Mouse (Mus musculus): ENCODE results near the gene Sdccag8. TPM values are rescaled to one million over a fixed set of nuclear protein-coding genes. Genes with fewer than 3 reads are reported as not detected.

The Sdccag8 gene
- polyA plus RNA-seq, 1 experiment, result 5.9 TPM

DNA sequence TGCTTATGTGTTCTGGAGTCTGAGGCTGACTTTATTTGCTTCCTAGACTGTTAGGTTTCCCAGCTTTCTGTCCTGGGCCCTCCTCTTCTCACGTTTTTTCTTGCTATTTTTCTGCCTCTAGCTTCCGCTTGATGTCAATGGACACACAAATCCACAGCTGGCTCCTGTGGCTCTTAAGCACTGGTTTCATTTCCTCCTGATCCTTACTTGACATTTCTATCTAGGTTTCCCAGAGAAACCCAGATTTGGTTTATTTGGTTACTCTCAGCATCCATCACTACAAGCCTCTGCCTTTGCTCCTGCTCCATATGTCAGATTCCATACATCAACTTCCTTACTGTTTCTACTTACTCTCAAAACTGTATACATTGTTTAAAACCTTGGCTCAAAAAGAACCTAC is 232.5 kb downstream of the Sdccag8 start:
- H3K9ac ChIP-seq (ENCODE audit: low read depth, poor library complexity, severe bottlenecking), result no peak overlapping the region
- H3K36me3 ChIP-seq (ENCODE audit: control insufficient read depth, insufficient read depth, low read length, poor library complexity, severe bottlenecking), result no peaks in the 10 kb centered on the region
- H3K27me3 ChIP-seq (ENCODE audit: control insufficient read depth, insufficient read depth, low read length, poor library complexity, severe bottlenecking), result no peaks in the 10 kb centered on the region
- H3K4me1 ChIP-seq (ENCODE audit: control insufficient read depth, insufficient read depth, low read length), result no peaks in the 10 kb centered on the region
- no peak overlapping the region for H3K4me3 ChIP-seq (ENCODE audit: low read depth, low read length)
- H3K9me3 ChIP-seq (replicated peaks; ENCODE audit: control insufficient read depth, insufficient read depth, low read length, poor library complexity, severe bottlenecking), result no peaks in the 10 kb centered on the region
- no peak overlapping the region for H3K27ac ChIP-seq (ENCODE audit: insufficient read depth, low read length)
- TF ChIP-seq EP300 (IDR thresholded peaks at IDR 0.05; ENCODE audit: insufficient read depth, low read depth, low read length) (no peak), POLR2A (IDR thresholded peaks at IDR 0.05; ENCODE audit: insufficient read depth, low read length) (no peak), CTCF (IDR thresholded peaks at IDR 0.05; ENCODE audit: low read depth, low read length) (no peak)

- TF ChIP-seq CTCF (IDR thresholded peaks at IDR 0.05; ENCODE audit: low read depth, low read length) (no peak), EP300 (IDR thresholded peaks at IDR 0.05; ENCODE audit: insufficient read depth, low read depth, low read length) (no peak), POLR2A (IDR thresholded peaks at IDR 0.05; ENCODE audit: insufficient read depth, low read length) (no peak)
- Histone ChIP-seq H3K9ac (ENCODE audit: low read depth, poor library complexity, severe bottlenecking) (no peak overlapping the region), H3K4me3 (ENCODE audit: low read depth, low read length) (no peak overlapping the region), H3K4me1 (ENCODE audit: control insufficient read depth, insufficient read depth, low read length) (no peaks in the 10 kb centered on the region), H3K27me3 (ENCODE audit: control insufficient read depth, insufficient read depth, low read length, poor library complexity, severe bottlenecking) (no peaks in the 10 kb centered on the region), H3K9me3 (replicated peaks; ENCODE audit: control insufficient read depth, insufficient read depth, low read length, poor library complexity, severe bottlenecking) (no peaks in the 10 kb centered on the region), H3K36me3 (ENCODE audit: control insufficient read depth, insufficient read depth, low read length, poor library complexity, severe bottlenecking) (no peaks in the 10 kb centered on the region), H3K27ac (ENCODE audit: insufficient read depth, low read length) (no peak overlapping the region)
These were observed 234.3 kb downstream of the Sdccag8 start for GRCm38 (mm10) chr1:177048773-177049172.

- Histone ChIP-seq H3K27me3 (ENCODE audit: control insufficient read depth, insufficient read depth, low read length, poor library complexity, severe bottlenecking) (no peaks in the 10 kb centered on the region), H3K4me1 (ENCODE audit: control insufficient read depth, insufficient read depth, low read length) (no peaks in the 10 kb centered on the region), H3K36me3 (ENCODE audit: control insufficient read depth, insufficient read depth, low read length, poor library complexity, severe bottlenecking) (no peaks in the 10 kb centered on the region), H3K9me3 (replicated peaks; ENCODE audit: control insufficient read depth, insufficient read depth, low read length, poor library complexity, severe bottlenecking) (no peaks in the 10 kb centered on the region), H3K9ac (ENCODE audit: low read depth, poor library complexity, severe bottlenecking) (no peak overlapping the region), H3K4me3 (ENCODE audit: low read depth, low read length) (no peak overlapping the region), H3K27ac (ENCODE audit: insufficient read depth, low read length) (no peak overlapping the region)
- TF ChIP-seq POLR2A (IDR thresholded peaks at IDR 0.05; ENCODE audit: insufficient read depth, low read length) (no peak), CTCF (IDR thresholded peaks at IDR 0.05; ENCODE audit: low read depth, low read length) (no peak), EP300 (IDR thresholded peaks at IDR 0.05; ENCODE audit: insufficient read depth, low read depth, low read length) (no peak)
These were observed 237.0 kb downstream of the Sdccag8 start for GRCm38 (mm10) chr1:177051366-177051963.

DNA sequence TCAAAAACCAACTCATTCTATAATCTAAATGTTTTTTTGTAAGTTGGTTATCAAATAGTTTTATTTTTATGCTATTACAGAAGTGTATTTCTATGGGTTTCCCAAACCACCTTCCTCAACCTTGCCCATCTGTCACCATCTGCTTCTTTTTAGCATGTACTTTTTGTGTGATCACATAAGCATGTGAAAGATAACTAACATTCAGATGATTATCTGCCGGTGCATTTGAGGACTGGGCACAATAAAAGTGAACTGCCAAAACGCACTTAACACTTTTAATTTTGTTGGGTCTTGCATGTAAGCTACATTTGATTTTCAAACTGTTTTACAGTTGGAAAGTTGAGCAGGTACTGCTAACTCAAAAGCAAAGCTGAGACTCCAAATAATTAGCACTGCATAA is 240.4 kb downstream of the Sdccag8 start:
- H3K27ac ChIP-seq (ENCODE audit: insufficient read depth, low read length), result no peak overlapping the region
- no peak overlapping the region for H3K9ac ChIP-seq (ENCODE audit: low read depth, poor library complexity, severe bottlenecking)
- no peaks in the 10 kb centered on the region for H3K9me3 ChIP-seq (replicated peaks; ENCODE audit: control insufficient read depth, insufficient read depth, low read length, poor library complexity, severe bottlenecking)
- no peaks in the 10 kb centered on the region for H3K36me3 ChIP-seq (ENCODE audit: control insufficient read depth, insufficient read depth, low read length, poor library complexity, severe bottlenecking)
- H3K27me3 ChIP-seq (ENCODE audit: control insufficient read depth, insufficient read depth, low read length, poor library complexity, severe bottlenecking), result no peaks in the 10 kb centered on the region
- H3K4me3 ChIP-seq (ENCODE audit: low read depth, low read length), result no peak overlapping the region
- H3K4me1 ChIP-seq (ENCODE audit: control insufficient read depth, insufficient read depth, low read length), result no peaks in the 10 kb centered on the region
- TF ChIP-seq POLR2A (IDR thresholded peaks at IDR 0.05; ENCODE audit: insufficient read depth, low read length) (no peak), CTCF (IDR thresholded peaks at IDR 0.05; ENCODE audit: low read depth, low read length) (no peak), EP300 (IDR thresholded peaks at IDR 0.05; ENCODE audit: insufficient read depth, low read depth, low read length) (no peak)

DNA sequence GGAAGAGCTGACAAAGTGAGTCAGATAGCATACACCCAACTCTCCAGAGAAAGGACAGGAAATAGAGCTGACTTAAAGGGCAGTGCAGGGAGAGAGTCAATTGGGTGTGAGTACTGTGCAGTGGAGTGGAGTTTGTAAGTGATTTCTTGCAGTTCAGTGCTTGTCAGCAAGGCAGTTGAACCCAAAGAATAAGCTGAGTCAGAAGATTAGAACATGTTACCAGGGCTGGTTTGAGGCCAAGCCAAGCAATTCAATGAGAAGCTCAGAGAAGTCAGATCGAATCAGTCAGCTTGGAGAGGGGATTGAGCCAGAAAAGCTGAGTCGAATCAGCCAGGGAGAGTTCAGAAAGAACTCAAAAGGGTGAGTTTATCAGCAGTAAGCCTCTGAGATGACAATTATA is 247.3 kb downstream of the Sdccag8 start:
- Histone ChIP-seq H3K27ac (ENCODE audit: insufficient read depth, low read length) (no peak overlapping the region), H3K36me3 (ENCODE audit: control insufficient read depth, insufficient read depth, low read length, poor library complexity, severe bottlenecking) (no peaks in the 10 kb centered on the region), H3K9ac (ENCODE audit: low read depth, poor library complexity, severe bottlenecking) (no peak overlapping the region), H3K27me3 (ENCODE audit: control insufficient read depth, insufficient read depth, low read length, poor library complexity, severe bottlenecking) (no peaks in the 10 kb centered on the region), H3K9me3 (replicated peaks; ENCODE audit: control insufficient read depth, insufficient read depth, low read length, poor library complexity, severe bottlenecking) (no peaks in the 10 kb centered on the region), H3K4me3 (ENCODE audit: low read depth, low read length) (no peak overlapping the region), H3K4me1 (ENCODE audit: control insufficient read depth, insufficient read depth, low read length) (no peaks in the 10 kb centered on the region)
- TF ChIP-seq POLR2A (IDR thresholded peaks at IDR 0.05; ENCODE audit: insufficient read depth, low read length) (no peak), EP300 (IDR thresholded peaks at IDR 0.05; ENCODE audit: insufficient read depth, low read depth, low read length) (no peak), CTCF (IDR thresholded peaks at IDR 0.05; ENCODE audit: low read depth, low read length) (no peak)

- Histone ChIP-seq H3K9ac (ENCODE audit: low read depth, poor library complexity, severe bottlenecking) (no peak overlapping the region), H3K4me3 (ENCODE audit: low read depth, low read length) (no peak overlapping the region), H3K27me3 (ENCODE audit: control insufficient read depth, insufficient read depth, low read length, poor library complexity, severe bottlenecking) (no peaks in the 10 kb centered on the region), H3K4me1 (ENCODE audit: control insufficient read depth, insufficient read depth, low read length) (no peaks in the 10 kb centered on the region), H3K27ac (ENCODE audit: insufficient read depth, low read length) (no peak overlapping the region), H3K36me3 (ENCODE audit: control insufficient read depth, insufficient read depth, low read length, poor library complexity, severe bottlenecking) (no peaks in the 10 kb centered on the region), H3K9me3 (replicated peaks; ENCODE audit: control insufficient read depth, insufficient read depth, low read length, poor library complexity, severe bottlenecking) (no peaks in the 10 kb centered on the region)
- TF ChIP-seq CTCF (IDR thresholded peaks at IDR 0.05; ENCODE audit: low read depth, low read length), result no peak
- TF ChIP-seq POLR2A (IDR thresholded peaks at IDR 0.05; ENCODE audit: insufficient read depth, low read length), result no peak
- TF ChIP-seq EP300 (IDR thresholded peaks at IDR 0.05; ENCODE audit: insufficient read depth, low read depth, low read length), result no peak
These were observed 251.3 kb downstream of the Sdccag8 start for GRCm38 (mm10) chr1:177065732-177066131.

All from ES-Bruce4 (cell line).